In the genomic region with DNA sequence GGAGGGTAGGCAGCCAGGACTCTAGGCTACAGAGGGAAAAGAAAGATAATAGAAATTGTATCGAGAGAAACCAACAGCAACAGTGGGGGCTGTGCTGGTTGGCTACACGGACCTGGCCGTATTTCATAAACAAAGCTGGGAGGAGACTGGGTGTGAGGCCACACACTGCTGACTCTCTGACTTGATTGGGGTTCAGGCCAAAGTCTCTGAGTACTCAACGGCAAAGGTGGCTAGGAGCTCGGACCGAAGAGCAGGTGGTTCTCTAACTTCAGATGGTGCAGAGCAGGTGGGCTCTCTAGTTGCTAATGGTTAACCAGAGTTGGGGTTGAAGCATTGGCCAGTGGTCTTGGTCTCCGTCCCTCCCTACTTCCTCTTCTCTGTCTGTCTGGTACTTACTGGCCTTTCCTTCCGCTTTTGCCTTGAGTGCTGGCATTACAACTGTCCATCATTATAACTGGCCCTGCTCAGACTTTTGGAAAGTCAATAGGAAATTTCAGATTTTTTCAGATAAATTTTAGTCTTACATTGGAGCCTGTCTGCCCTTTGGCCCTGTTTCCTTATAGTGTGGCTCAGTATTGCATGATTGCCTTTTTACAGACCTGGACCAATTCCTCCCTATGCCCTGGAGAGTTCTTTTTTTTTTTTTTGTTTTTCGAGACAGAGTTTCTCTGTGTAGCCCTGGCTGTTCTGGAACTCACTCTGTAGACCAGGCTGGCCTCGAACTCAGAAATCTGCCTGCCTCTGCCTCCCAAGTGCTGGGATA, we compare ENCODE assay signal across 13 mouse cellular contexts. TPM values are rescaled to one million over a fixed set of nuclear protein-coding genes. Genes with fewer than 3 reads are reported as not detected.
DNase-seq lines count a peak whose midpoint lies in the region; ATAC-seq and TF ChIP-seq lines count a peak whose summit lies in the region.
"Had no signal": no experiment of that assay in that cellular context is flagged by ENCODE, and none has a peak within 500 bp of the region (broad histone marks: within the 10 kb centered on the region; RNA-seq: fewer than 3 reads in every experiment).

No protein-coding gene starts in this region.

- no peaks in the 10 kb centered on the region for H3K9me3 ChIP-seq in heart, embryonic 11.5 days (replicated peaks; ENCODE audit: control insufficient read depth, low read length)
- H3K9me3 ChIP-seq in lung, postnatal 0 days (ENCODE audit: low read length) = no peaks in the 10 kb centered on the region
- H3K9me3 ChIP-seq: limb, embryonic 10.5 days had no signal

- TF ChIP-seq EP300 in lung, postnatal 0 days (IDR thresholded peaks at IDR 0.05) = no peak

- peaks cover 78% of the 10 kb centered on the region for H3K79me2 ChIP-seq in macrophage (ENCODE audit: inconsistent target)

- 91% methylated on average over 10 of the region's 10 CpGs for WGBS in heart, embryonic 11.5 days (ENCODE audit: insufficient replicate concordance)
- 59% methylated on average over 9 of the region's 10 CpGs for WGBS in macrophage (ENCODE audit: missing documents)
- 80% methylated on average over 10 of the region's 10 CpGs for WGBS in lung, postnatal 0 days

- no peaks in the 10 kb centered on the region for H3K27me3 ChIP-seq in heart, embryonic 11.5 days (ENCODE audit: control insufficient read depth, insufficient read depth, low read length)
- no peaks in the 10 kb centered on the region for H3K27me3 ChIP-seq in lung, postnatal 0 days (replicated peaks; ENCODE audit: insufficient read depth, low read length)

- peak; percentile 91 for DNase-seq in heart, adult 11 months
- DNase-seq in adipocyte (ENCODE audit: low spot score) = peak; percentile 89
- DNase-seq in kidney, postnatal 25 days = peak; percentile 27 to 67
- DNase-seq in lung, postnatal 0 days (ENCODE audit: low spot score) = no peak
- DNase-seq in frontal cortex, postnatal 25 days (ENCODE audit: low spot score in 2 of 2) = no peak
- DNase-seq in left cerebral cortex, postnatal 36 days (ENCODE audit: low spot score in 2 of 2) = no peak
- DNase-seq: cerebellum, adult 2 months; lung, postnatal 14 days; thymus, adult 2 months had no signal

- no peaks in the 10 kb centered on the region for H3K36me3 ChIP-seq in heart, embryonic 11.5 days (ENCODE audit: control insufficient read depth, insufficient read depth, low read length)
- H3K36me3 ChIP-seq in macrophage (ENCODE audit: inconsistent target) = no peaks in the 10 kb centered on the region
- no peaks in the 10 kb centered on the region for H3K36me3 ChIP-seq in lung, postnatal 0 days (ENCODE audit: insufficient read depth, low read length)

- intact Hi-C loops in left cerebral cortex, postnatal 36 days (cut with DNase I) = no loop called here

- no peak overlapping the region for H3K9ac ChIP-seq in heart, embryonic 11.5 days (ENCODE audit: low read depth, low read length)
- H3K9ac ChIP-seq in lung, postnatal 0 days (replicated peaks; ENCODE audit: low read depth) = no peak overlapping the region

- H3K4me3 ChIP-seq in heart, embryonic 11.5 days (ENCODE audit: low read depth, low read length) = no peak overlapping the region
- H3K4me3 ChIP-seq in macrophage (ENCODE audit: inconsistent target) = no peak overlapping the region
- H3K4me3 ChIP-seq in lung, postnatal 0 days (ENCODE audit: low read depth, low read length) = no peak overlapping the region
- H3K4me3 ChIP-seq: limb, embryonic 10.5 days had no signal

- no peak for ATAC-seq in heart, embryonic 11.5 days (replicated peaks; ENCODE audit: insufficient number of reproducible peaks, low FRiP score, low TSS enrichment)
- ATAC-seq in lung, postnatal 0 days = no peak

- TF ChIP-seq CTCF in lung, postnatal 0 days (IDR thresholded peaks at IDR 0.05) = no peak

- no peak overlapping the region for H3K4me2 ChIP-seq in heart, embryonic 11.5 days
- H3K4me2 ChIP-seq in lung, postnatal 0 days (replicated peaks; ENCODE audit: low read depth, low read length) = no peak overlapping the region

- H3K27ac ChIP-seq in heart, embryonic 11.5 days (ENCODE audit: low read depth, low read length) = no peak overlapping the region
- peak overlapping the region; percentile 42 for H3K27ac ChIP-seq in macrophage
- H3K27ac ChIP-seq in lung, postnatal 0 days (ENCODE audit: low read length) = no peak overlapping the region
- H3K27ac ChIP-seq: kidney, postnatal 0 days; limb, embryonic 10.5 days had no signal

- no peaks in the 10 kb centered on the region for H3K4me1 ChIP-seq in heart, embryonic 11.5 days (ENCODE audit: control insufficient read depth, insufficient read depth, low read length)
- no peaks in the 10 kb centered on the region for H3K4me1 ChIP-seq in lung, postnatal 0 days (ENCODE audit: insufficient read depth, low read depth, low read length)
- H3K4me1 ChIP-seq: limb, embryonic 10.5 days had no signal

RNA-seq across cellular contexts. Expression of gene Dhrs7b, which starts 7.4 kb away (rescaled TPM):
- 31.8 and 33.9 TPM in 2 replicates for polyA plus RNA-seq in heart, embryonic 11.5 days (2014; fragmentation: Nextera tagmentation; extraction: Ambion mirVana)
- 10 to 100 TPM in 5 of 26 experiments, 1 to 10 TPM in 21; 1.1 to 13.4 (median 6.5) TPM for total RNA-seq in macrophage (2018; cell fraction: chromatin; rRNA removed)
- total RNA-seq in macrophage (2018; cell fraction: cytosol; rRNA removed) = 10 to 100 TPM; 10.9 to 21.8 (median 17.9) TPM
- total RNA-seq in macrophage (2018; cell fraction: nucleus; rRNA removed) = 10 to 100 TPM in 16 of 26 experiments, 1 to 10 TPM in 10; 3.4 to 20.5 (median 11.3) TPM
- 13.5 to 24.5 TPM (median 13.5 TPM) in 3 replicates for polyA plus RNA-seq in macrophage (2018)
- polyA plus RNA-seq in lung, postnatal 0 days (2015; fragmentation: Nextera tagmentation; extraction: Ambion mirVana) = 24.2 and 28.7 TPM in 2 replicates
- total RNA-seq in left cerebral cortex, postnatal 36 days (2021) = 10 to 100 TPM; 26.9 to 32.1 TPM

RNA-seq across cellular contexts. Expression of gene Shmt1, which starts 26.3 kb away (rescaled TPM):
- 36.4 and 44.4 TPM in 2 replicates for polyA plus RNA-seq in heart, embryonic 11.5 days (2014; fragmentation: Nextera tagmentation; extraction: Ambion mirVana)
- total RNA-seq in macrophage (2018; cell fraction: chromatin; rRNA removed) = 1 to 10 TPM in 23 of 26 experiments, under 1 TPM in 2, not detected in 1; 0.62 to 7.6 (median 4.6) TPM
- 1 to 10 TPM in 23 of 26 experiments, under 1 TPM in 3; 0.68 to 3.3 (median 1.6) TPM for total RNA-seq in macrophage (2018; cell fraction: cytosol; rRNA removed)
- 1 to 10 TPM in 20 of 26 experiments, under 1 TPM in 6; 0.63 to 9.0 (median 1.9) TPM for total RNA-seq in macrophage (2018; cell fraction: nucleus; rRNA removed)
- polyA plus RNA-seq in macrophage (2018) = 1.6 to 3.9 TPM (median 2.6 TPM) in 3 replicates
- 14.4 and 18.4 TPM in 2 replicates for polyA plus RNA-seq in lung, postnatal 0 days (2015; fragmentation: Nextera tagmentation; extraction: Ambion mirVana)
- total RNA-seq in left cerebral cortex, postnatal 36 days (2021) = 1 to 10 TPM; 2.1 to 2.2 TPM

RNA-seq across cellular contexts. Expression of gene Tmem11, which starts 41.2 kb away (rescaled TPM):
- 68.1 and 68.4 TPM in 2 replicates for polyA plus RNA-seq in heart, embryonic 11.5 days (2014; fragmentation: Nextera tagmentation; extraction: Ambion mirVana)
- total RNA-seq in macrophage (2018; cell fraction: chromatin; rRNA removed) = 10 to 100 TPM in 11 of 26 experiments, 1 to 10 TPM in 15; 4.6 to 15.0 (median 9.0) TPM
- total RNA-seq in macrophage (2018; cell fraction: cytosol; rRNA removed) = 10 to 100 TPM; 14.3 to 34.9 (median 24.2) TPM
- total RNA-seq in macrophage (2018; cell fraction: nucleus; rRNA removed) = 10 to 100 TPM in 18 of 26 experiments, 1 to 10 TPM in 8; 6.1 to 25.8 (median 14.1) TPM
- polyA plus RNA-seq in macrophage (2018) = 18.3 to 26.9 TPM (median 20.6 TPM) in 3 replicates
- polyA plus RNA-seq in lung, postnatal 0 days (2015; fragmentation: Nextera tagmentation; extraction: Ambion mirVana) = 45.3 and 48.4 TPM in 2 replicates
- total RNA-seq in left cerebral cortex, postnatal 36 days (2021) = 10 to 100 TPM; 28.3 to 28.4 TPM

Comparison
In these comparisons a context has a peak if more than half of its experiments do, and no peak if none do; other contexts are left out.
1. DNase-seq: peak in heart, adult 11 months (single experiment), adipocyte (single experiment) and kidney, postnatal 25 days (2 of 2); none in lung, postnatal 0 days (single experiment), frontal cortex, postnatal 25 days (0 of 2) and left cerebral cortex, postnatal 36 days (0 of 2).